ENCODE assay signal across 28 mouse cellular contexts in genomic region chr4:100141626-100142025, GRCm38 (mm10). TPM values are rescaled to one million over a fixed set of nuclear protein-coding genes. Genes with fewer than 3 reads are reported as not detected.
DNase-seq lines count a peak whose midpoint lies in the region; ATAC-seq and TF ChIP-seq lines count a peak whose summit lies in the region.
"Had no signal": no experiment of that assay in that cellular context is flagged by ENCODE, and none has a peak within 500 bp of the region (broad histone marks: within the 10 kb centered on the region; RNA-seq: fewer than 3 reads in every experiment).

No protein-coding gene starts in this region.

- intact Hi-C loops in heart, postnatal 14 days (cut with DNase I) = no loop called here

- peak overlapping the region; percentile 39 for H3K27ac ChIP-seq in heart, embryonic 13.5 days (replicated peaks)
- H3K27ac ChIP-seq in stomach, embryonic 16.5 days (ENCODE audit: low read length) = no peak overlapping the region
- H3K27ac ChIP-seq in stomach, postnatal 0 days (replicated peaks) = no peak overlapping the region
- H3K27ac ChIP-seq: forebrain, embryonic 13.5 days; hindbrain, embryonic 10.5 days; hindbrain, embryonic 15.5 days; limb, embryonic 13.5 days had no signal

- H3K36me3 ChIP-seq in heart, embryonic 13.5 days = peaks cover 2% of the 10 kb centered on the region; the same call in 1 of the 2 replicates
- H3K36me3 ChIP-seq in stomach, embryonic 16.5 days (ENCODE audit: control insufficient read depth, insufficient read depth, low read length) = no peaks in the 10 kb centered on the region
- H3K36me3 ChIP-seq in stomach, postnatal 0 days (ENCODE audit: control insufficient read depth, insufficient read depth, low read length) = no peaks in the 10 kb centered on the region
- H3K36me3 ChIP-seq: hindbrain, embryonic 10.5 days; hindbrain, embryonic 15.5 days; limb, embryonic 13.5 days had no signal

- WGBS in heart, embryonic 13.5 days = 9% methylated on average over 2 of the region's 2 CpGs
- 35% methylated on average over 2 of the region's 2 CpGs for WGBS in stomach, embryonic 16.5 days
- 41% methylated on average over 2 of the region's 2 CpGs for WGBS in stomach, postnatal 0 days

- no peak for ATAC-seq in heart, embryonic 13.5 days (ENCODE audit: extremely low read depth, insufficient number of reproducible peaks, low FRiP score, low TSS enrichment)
- peak; percentile 53; the same call in 1 of the 2 replicates for ATAC-seq in stomach, embryonic 16.5 days (ENCODE audit: insufficient read depth, low FRiP score)
- no peak for ATAC-seq in stomach, postnatal 0 days (ENCODE audit: low FRiP score, low TSS enrichment)
- ATAC-seq: forebrain, embryonic 13.5 days; inflammation-experienced regulatory T-cells, adult 6 months; midbrain, embryonic 16.5 days; Patski had no signal

- no peak for TF ChIP-seq EP300 in stomach, postnatal 0 days (optimal IDR thresholded peaks at IDR 0.05)

- H3K4me3 ChIP-seq in heart, embryonic 13.5 days = no peak overlapping the region
- H3K4me3 ChIP-seq in stomach, embryonic 16.5 days (replicated peaks; ENCODE audit: low read length) = no peak overlapping the region
- H3K4me3 ChIP-seq in stomach, postnatal 0 days (ENCODE audit: low read depth, low read length) = no peak overlapping the region
- H3K4me3 ChIP-seq: forebrain, embryonic 13.5 days; hindbrain, embryonic 10.5 days; hindbrain, embryonic 15.5 days; limb, embryonic 13.5 days had no signal

- no peak for DNase-seq in heart, postnatal 14 days
- peak; percentile 33 for DNase-seq in heart, postnatal 4 days
- no peak for DNase-seq in heart, adult 8-10 months (ENCODE audit: low spot score)
- DNase-seq in kidney, postnatal 4 days = peak; percentile 17 to 31
- no peak for DNase-seq in kidney, adult 8-10 months
- no peak for DNase-seq in stomach, postnatal 0 days (ENCODE audit: low spot score)
- DNase-seq: adrenal gland, postnatal 14 days; cerebellum, adult 11 months; cerebellum, adult 9-10 months; cerebellum, postnatal 36 days; gastrocnemius, postnatal 10 days; kidney, postnatal 14 days; right cerebral cortex, postnatal 25 days; thymus, adult 2 months; thymus, postnatal 36 days had no signal

- no peak overlapping the region for H3K4me2 ChIP-seq in heart, embryonic 13.5 days
- H3K4me2 ChIP-seq in stomach, embryonic 16.5 days (ENCODE audit: low read depth, low read length) = no peak overlapping the region
- H3K4me2 ChIP-seq in stomach, postnatal 0 days (replicated peaks; ENCODE audit: low read depth) = no peak overlapping the region
- H3K4me2 ChIP-seq: forebrain, embryonic 13.5 days; hindbrain, embryonic 15.5 days; limb, embryonic 13.5 days; liver, embryonic 11.5 days; midbrain, embryonic 11.5 days had no signal

- H3K9me3 ChIP-seq in heart, embryonic 13.5 days = no peaks in the 10 kb centered on the region
- H3K9me3 ChIP-seq in stomach, embryonic 16.5 days (replicated peaks; ENCODE audit: control insufficient read depth, low read length) = no peaks in the 10 kb centered on the region
- no peaks in the 10 kb centered on the region for H3K9me3 ChIP-seq in stomach, postnatal 0 days (ENCODE audit: control insufficient read depth, low read length)
- H3K9me3 ChIP-seq: forebrain, embryonic 13.5 days; hindbrain, embryonic 10.5 days; hindbrain, embryonic 15.5 days; limb, embryonic 13.5 days had no signal

- H3K9ac ChIP-seq in heart, embryonic 13.5 days = no peak overlapping the region
- no peak overlapping the region for H3K9ac ChIP-seq in stomach, embryonic 16.5 days (ENCODE audit: low read length)
- no peak overlapping the region for H3K9ac ChIP-seq in stomach, postnatal 0 days (ENCODE audit: low read length)
- H3K9ac ChIP-seq: forebrain, embryonic 13.5 days; hindbrain, embryonic 15.5 days; limb, embryonic 13.5 days had no signal

- H3K4me1 ChIP-seq in heart, embryonic 13.5 days = peaks cover 47% of the 10 kb centered on the region
- H3K4me1 ChIP-seq in stomach, embryonic 16.5 days (ENCODE audit: control insufficient read depth, insufficient read depth, low read length) = peaks cover 9% of the 10 kb centered on the region
- no peaks in the 10 kb centered on the region for H3K4me1 ChIP-seq in stomach, postnatal 0 days (replicated peaks; ENCODE audit: control insufficient read depth, insufficient read depth)
- H3K4me1 ChIP-seq: forebrain, embryonic 13.5 days; hindbrain, embryonic 15.5 days had no signal

- no peaks in the 10 kb centered on the region for H3K27me3 ChIP-seq in heart, embryonic 13.5 days (replicated peaks)
- H3K27me3 ChIP-seq in stomach, embryonic 16.5 days (ENCODE audit: control insufficient read depth, insufficient read depth, low read length) = no peaks in the 10 kb centered on the region
- no peaks in the 10 kb centered on the region for H3K27me3 ChIP-seq in stomach, postnatal 0 days (ENCODE audit: control insufficient read depth, insufficient read depth, low read length)
- H3K27me3 ChIP-seq: forebrain, embryonic 13.5 days; hindbrain, embryonic 15.5 days; Patski had no signal

- no peak for TF ChIP-seq CTCF in stomach, postnatal 0 days (IDR thresholded peaks at IDR 0.05; ENCODE audit: low read depth)

RNA-seq across cellular contexts. Expression of gene Ror1, which starts 46.0 kb away (rescaled TPM):
- 10.5 and 10.7 TPM in 2 replicates for polyA plus RNA-seq in heart, embryonic 13.5 days (2015; fragmentation: Nextera tagmentation; extraction: Ambion mirVana)
- 10 to 100 TPM in 1 of 2 experiments, 1 to 10 TPM in 1; 9.3 to 12.0 TPM for total RNA-seq in heart, postnatal 14 days (2021)
- total RNA-seq in heart, postnatal 4 days (2021) = 10 to 100 TPM; 28.9 to 37.2 TPM
- 1 to 10 TPM; 2.9 to 3.8 (median 3.3) TPM for total RNA-seq in heart, adult 8-10 months (2022)
- polyA plus RNA-seq in stomach, embryonic 16.5 days (2015; fragmentation: Nextera tagmentation; extraction: Ambion mirVana) = 5.5 and 6.4 TPM in 2 replicates
- 2.6 and 3.1 TPM in 2 replicates for polyA plus RNA-seq in stomach, postnatal 0 days (2015; fragmentation: Nextera tagmentation; extraction: Ambion mirVana)
- total RNA-seq: MEL; neutrophil, adult 5-6 weeks had no signal
- polyA plus RNA-seq: inflammation-experienced regulatory T-cells, adult 6 months had no signal

Comparison
In these comparisons a context has a peak if more than half of its experiments do, and no peak if none do; other contexts are left out.
1. DNase-seq: peak in heart, postnatal 4 days (single experiment) and kidney, postnatal 4 days (2 of 2); none in heart, postnatal 14 days (0 of 2), heart, adult 8-10 months (single experiment), kidney, adult 8-10 months (0 of 2) and stomach, postnatal 0 days (single experiment).